Mouse (Mus musculus) embryo, embryonic 10.5 days (tissue): Measurements from ENCODE around the gene Csf3r.

Experiments used
- DNase-seq: peaks from one replicate; pipeline ENCODE4 v3.0.0-alpha.2; 2015; ENCODE audit warnings: low spot score

Csf3r gene

GRCm38 (mm10) chr4:126057207-126058133, 33.1 kb downstream of the Csf3r start:
- DNase-seq: peak; percentile 53

GRCm38 (mm10) chr4:126058134-126058996, 34.0 kb downstream of the Csf3r start, which contains the start of gene Oscp1:
Gene Oscp1 (plus strand): TSS chr4:126058565.
- DNase-seq: peak; percentile 98

GRCm38 (mm10) chr4:126058997-126059362, 34.6 kb downstream of the Csf3r start:
- no peak for DNase-seq

- no peak for DNase-seq
Observed at GRCm38 (mm10) chr4:126062856-126063255, 38.5 kb downstream of the Csf3r start.

GRCm38 (mm10) chr4:126065241-126065640, 40.9 kb downstream of the Csf3r start:
- DNase-seq: no peak

GRCm38 (mm10) chr4:126067401-126068077, 43.2 kb downstream of the Csf3r start:
- no peak for DNase-seq

GRCm38 (mm10) chr4:126068842-126069241, 44.5 kb downstream of the Csf3r start:
- no peak for DNase-seq

- DNase-seq: no peak
Observed at GRCm38 (mm10) chr4:126077833-126078232, 53.5 kb downstream of the Csf3r start.

- no peak for DNase-seq
Observed at GRCm38 (mm10) chr4:126079266-126079665, 54.9 kb downstream of the Csf3r start.

- no peak for DNase-seq
Observed at GRCm38 (mm10) chr4:126081601-126082000, 57.3 kb downstream of the Csf3r start.

GRCm38 (mm10) chr4:126083021-126083420, 58.7 kb downstream of the Csf3r start:
- DNase-seq: no peak

- DNase-seq: no peak
Observed at GRCm38 (mm10) chr4:126084382-126084781, 60.0 kb downstream of the Csf3r start.

GRCm38 (mm10) chr4:126085996-126086576, 61.7 kb downstream of the Csf3r start:
- DNase-seq: peak; percentile 92

GRCm38 (mm10) chr4:126090101-126090847, 65.9 kb downstream of the Csf3r start:
- no peak for DNase-seq

- no peak for DNase-seq
Observed at GRCm38 (mm10) chr4:126090848-126091124, 66.4 kb downstream of the Csf3r start.

- no peak for DNase-seq
Observed at GRCm38 (mm10) chr4:126091873-126092272, 67.5 kb downstream of the Csf3r start.
